Mouse (Mus musculus) forebrain, embryonic 11.5 days (tissue): ENCODE measurements around the gene Phactr2. TPM values are rescaled to one million over a fixed set of nuclear protein-coding genes. Genes with fewer than 3 reads are reported as not detected.

Experiments used
- ATAC-seq: fragments of 200-750 bp; cut with Nextera tagmentation; replicated peaks from 2 replicates; pipeline ENCODE4 v1.8.0; 2017; ENCODE audit warnings: moderate TSS enrichment; ENCODE audit not compliant: low FRiP score
- DNase-seq: peaks from one replicate; pipeline ENCODE4 v3.0.0-alpha.2; 2017; ENCODE audit warnings: low spot score
- H3K27ac ChIP-seq: fragments of 300-500 bp; sonication (generic); 2 replicates; pipeline ENCODE4 v1.5.1; 2014; ENCODE audit warnings: low read depth, low read length
- H3K27me3 ChIP-seq: fragments of 300-500 bp; sonication (generic); 2 replicates; pipeline ENCODE4 v1.6.1; 2014; ENCODE audit warnings: mild to moderate bottlenecking, low read length, mixed read lengths; ENCODE audit not compliant: control insufficient read depth, insufficient read depth
- H3K36me3 ChIP-seq: fragments of 300-500 bp; sonication (generic); 2 replicates; pipeline ENCODE4 v1.6.1; 2014; ENCODE audit warnings: mild to moderate bottlenecking, low read length, moderate library complexity, mixed read lengths; ENCODE audit not compliant: control insufficient read depth, insufficient read depth
- H3K4me1 ChIP-seq: fragments of 300-500 bp; sonication (generic); replicated peaks from 2 replicates; pipeline ENCODE4 v1.6.1; 2014; ENCODE audit warnings: low read length, mixed read lengths; ENCODE audit not compliant: control insufficient read depth, insufficient read depth
- H3K4me2 ChIP-seq: fragments of 300-500 bp; sonication (generic); 2 replicates; pipeline ENCODE4 v1.6.1; 2014; ENCODE audit warnings: low read depth, mild to moderate bottlenecking, low read length, moderate library complexity, mixed read lengths; ENCODE audit not compliant: severe bottlenecking
- H3K4me3 ChIP-seq: fragments of 300-500 bp; sonication (generic); 2 replicates; pipeline ENCODE4 v1.5.1; 2014; ENCODE audit warnings: low read depth, low read length
- H3K9ac ChIP-seq: fragments of 300-500 bp; sonication (generic); 2 replicates; pipeline ENCODE4 v1.6.1; 2014; ENCODE audit warnings: low read length
- H3K9me3 ChIP-seq: fragments of 300-500 bp; sonication (generic); 2 replicates; pipeline ENCODE4 v1.6.1; 2016; ENCODE audit warnings: low read length, mixed read lengths; ENCODE audit not compliant: control insufficient read depth
- WGBS: fragments of 180-500 bp; shearing (Covaris S2); extraction: QIAGEN DNeasy Blood & Tissue Kit; methylation state at CpG from one replicate; pipeline ENCODE4 v1.1.7; 2014; 5-methylcytosine and 5-hydroxymethylcytosine counted together
- polyA plus RNA-seq: library from polyadenylated mRNA; unstranded; fragments of >200 nt; fragmentation: Nextera tagmentation; extraction: Ambion mirVana; gene quantifications from 2 replicates; pipeline ENCODE4 v1.2.1, GENCODE M21; 2014

The Phactr2 gene
- polyA plus RNA-seq, 1 experiment from 2014 or later = 17.7 TPM

GRCm38 (mm10) chr10:13233941-13234340 lies 240.3 kb downstream of the Phactr2 start:
- WGBS = 78% methylated on average over 10 of the region's 10 CpGs
- Histone ChIP-seq H3K27ac (no peak overlapping the region), H3K36me3 (no peaks in the 10 kb centered on the region), H3K4me1 (peaks cover 5% of the 10 kb centered on the region; the same call in 1 of the 2 replicates), H3K9me3 (no peaks in the 10 kb centered on the region), H3K4me2 (no peak overlapping the region), H3K9ac (no peak overlapping the region), H3K4me3 (no peak overlapping the region), H3K27me3 (no peaks in the 10 kb centered on the region)
- ATAC-seq = no peak
- no peak for DNase-seq

- Histone ChIP-seq H3K27me3 (no peaks in the 10 kb centered on the region), H3K27ac (no peak overlapping the region), H3K9me3 (no peaks in the 10 kb centered on the region), H3K4me1 (peaks cover 5% of the 10 kb centered on the region; the same call in 1 of the 2 replicates), H3K36me3 (no peaks in the 10 kb centered on the region), H3K9ac (no peak overlapping the region; the same call in 1 of the 2 replicates), H3K4me2 (no peak overlapping the region), H3K4me3 (no peak overlapping the region)
- WGBS = 38% methylated on average over 2 of the region's 2 CpGs
- DNase-seq (no peak), ATAC-seq (no peak)
These were observed 241.0 kb downstream of the Phactr2 start for GRCm38 (mm10) chr10:13233143-13233622.

- DNase-seq (no peak), ATAC-seq (peak; percentile 33; the same call in 1 of the 2 replicates)
- no peaks in the 10 kb centered on the region for H3K27me3 ChIP-seq
- 64% methylated on average over 9 of the region's 9 CpGs for WGBS
- H3K4me2 ChIP-seq = no peak overlapping the region
- no peak overlapping the region; the same call in 1 of the 2 replicates for H3K9ac ChIP-seq
- H3K9me3 ChIP-seq = no peaks in the 10 kb centered on the region
- H3K36me3 ChIP-seq = no peaks in the 10 kb centered on the region
- no peak overlapping the region for H3K27ac ChIP-seq
- H3K4me1 ChIP-seq = peaks cover 5% of the 10 kb centered on the region; the same call in 1 of the 2 replicates
- H3K4me3 ChIP-seq = no peak overlapping the region
These were observed 241.6 kb downstream of the Phactr2 start for GRCm38 (mm10) chr10:13232443-13233142.

- no peaks in the 10 kb centered on the region for H3K27me3 ChIP-seq
These were observed 243.5 kb downstream of the Phactr2 start for GRCm38 (mm10) chr10:13230716-13231115.

GRCm38 (mm10) chr10:13225377-13226063 lies 248.7 kb downstream of the Phactr2 start:
- Histone ChIP-seq H3K27me3 (no peaks in the 10 kb centered on the region), H3K27ac (no peak overlapping the region), H3K4me2 (no peak overlapping the region), H3K4me3 (no peak overlapping the region), H3K4me1 (no peaks in the 10 kb centered on the region), H3K9ac (no peak overlapping the region), H3K9me3 (no peaks in the 10 kb centered on the region), H3K36me3 (no peaks in the 10 kb centered on the region)
- ATAC-seq = no peak
- 86% methylated on average over 7 of the region's 7 CpGs for WGBS
- no peak for DNase-seq

More at GRCm38 (mm10) chr10:13230716-13231115, 243.5 kb downstream of the Phactr2 start:
- Histone ChIP-seq H3K4me1 (peaks cover 5% of the 10 kb centered on the region; the same call in 1 of the 2 replicates), H3K4me3 (no peak overlapping the region), H3K9ac (no peak overlapping the region), H3K27ac (no peak overlapping the region), H3K36me3 (no peaks in the 10 kb centered on the region), H3K4me2 (no peak overlapping the region), H3K9me3 (no peaks in the 10 kb centered on the region)
- 90% methylated on average over 7 of the region's 7 CpGs for WGBS
- DNase-seq = no peak
- ATAC-seq = no peak

DNA sequence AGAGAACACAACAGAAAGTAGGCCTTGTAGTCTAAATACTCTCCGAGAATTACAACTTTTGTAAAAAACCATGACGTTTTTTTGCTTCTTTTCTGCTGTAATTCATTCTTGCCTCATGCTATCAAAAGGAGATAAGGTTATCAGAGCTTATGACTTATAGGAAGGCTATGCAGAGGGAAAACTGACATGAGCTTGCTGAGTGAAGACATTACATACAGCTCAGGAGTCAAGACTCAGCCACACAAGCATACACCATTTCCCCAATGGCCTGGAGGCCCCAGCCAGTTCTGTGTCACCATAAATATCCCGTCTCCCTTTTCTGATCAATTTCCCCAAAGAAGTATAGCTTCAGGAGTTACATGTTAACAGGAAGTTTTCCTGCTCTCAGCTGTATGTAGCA lies 252.1 kb downstream of the Phactr2 start:
- DNase-seq (no peak), ATAC-seq (no peak)
- no peak overlapping the region for H3K4me3 ChIP-seq
- H3K27me3 ChIP-seq = no peaks in the 10 kb centered on the region
- H3K36me3 ChIP-seq = no peaks in the 10 kb centered on the region
- no peak overlapping the region for H3K9ac ChIP-seq
- no peaks in the 10 kb centered on the region for H3K9me3 ChIP-seq
- WGBS = 84% methylated on average over 3 of the region's 3 CpGs
- H3K27ac ChIP-seq = no peak overlapping the region
- no peak overlapping the region for H3K4me2 ChIP-seq
- H3K4me1 ChIP-seq = no peaks in the 10 kb centered on the region

- no peak overlapping the region for H3K27ac ChIP-seq
- H3K36me3 ChIP-seq = no peaks in the 10 kb centered on the region
- no peak overlapping the region for H3K4me3 ChIP-seq
- no peak for DNase-seq
- H3K9me3 ChIP-seq = no peaks in the 10 kb centered on the region
- H3K4me1 ChIP-seq = no peaks in the 10 kb centered on the region
- no peaks in the 10 kb centered on the region for H3K27me3 ChIP-seq
- no peak overlapping the region for H3K9ac ChIP-seq
- 70% methylated on average over 1 of the region's 1 CpGs for WGBS
- no peak overlapping the region for H3K4me2 ChIP-seq
- ATAC-seq = no peak
These were observed 254.2 kb downstream of the Phactr2 start for GRCm38 (mm10) chr10:13220061-13220460.

DNA sequence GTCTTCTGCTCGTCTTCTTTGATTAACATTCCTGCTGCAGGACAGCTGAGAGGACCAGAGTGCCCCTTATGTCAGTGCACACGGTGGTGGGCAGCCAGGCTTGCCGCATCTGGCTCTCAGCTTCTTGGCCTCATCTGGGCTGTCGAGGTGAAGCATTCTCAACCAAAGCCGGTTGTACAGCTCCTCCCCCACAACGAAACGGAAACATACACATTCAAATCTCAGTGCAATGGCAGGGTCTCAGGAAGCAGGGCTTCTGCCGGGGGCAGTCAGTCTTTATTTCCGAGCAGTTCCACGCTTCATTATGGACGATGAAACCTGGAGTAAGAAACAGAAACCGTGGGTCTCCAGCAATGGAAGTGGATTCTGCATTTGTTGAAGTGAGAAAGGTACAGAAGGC lies 260.3 kb downstream of the Phactr2 start:
- DNase-seq (no peak), ATAC-seq (no peak)
- H3K36me3 ChIP-seq = no peaks in the 10 kb centered on the region
- H3K9ac ChIP-seq = no peak overlapping the region
- no peak overlapping the region for H3K4me2 ChIP-seq
- H3K4me3 ChIP-seq = no peak overlapping the region
- peaks cover 3% of the 10 kb centered on the region; the same call in 1 of the 2 replicates for H3K4me1 ChIP-seq
- no peaks in the 10 kb centered on the region for H3K9me3 ChIP-seq
- WGBS = 89% methylated on average over 12 of the region's 12 CpGs
- H3K27ac ChIP-seq = no peak overlapping the region
- no peaks in the 10 kb centered on the region for H3K27me3 ChIP-seq
